Mouse (Mus musculus): ENCODE measurements around the gene Sarnp.
"Not testable (repeated sequence)": the region's sequence is repeated elsewhere in the genome, so short reads cannot be mapped to it uniquely, and the experiment has no call there.

Gene Sarnp

GRCm38 (mm10) chr10:128821358-128822056 is 4.4 kb downstream of the Sarnp start, which contains the start of gene Ormdl2:
Gene Ormdl2 (minus strand): TSS chr10:128821645.
- DNase-seq: peak; percentile 99

GRCm38 (mm10) chr10:128822135-128822534 is 5.0 kb downstream of the Sarnp start:
- DNase-seq: no peak

- DNase-seq: not testable (repeated sequence)
These were observed 6.0 kb downstream of the Sarnp start for GRCm38 (mm10) chr10:128823087-128823486.

GRCm38 (mm10) chr10:128823821-128824220 is 6.7 kb downstream of the Sarnp start:
- DNase-seq: no peak

GRCm38 (mm10) chr10:128837400-128837799 is 20.3 kb downstream of the Sarnp start:
- no peak for DNase-seq

GRCm38 (mm10) chr10:128839434-128839833 is 22.3 kb downstream of the Sarnp start:
- DNase-seq: no peak

GRCm38 (mm10) chr10:128840612-128841011 is 23.5 kb downstream of the Sarnp start:
- no peak for DNase-seq

- DNase-seq: no peak
These were observed 26.1 kb downstream of the Sarnp start for GRCm38 (mm10) chr10:128843260-128843659.

- DNase-seq: peak; percentile 43 to 61
These were observed 28.4 kb downstream of the Sarnp start for GRCm38 (mm10) chr10:128845516-128845915.

GRCm38 (mm10) chr10:128846664-128847063 is 29.5 kb downstream of the Sarnp start:
- DNase-seq: no peak

- no peak for DNase-seq
These were observed 31.3 kb downstream of the Sarnp start for GRCm38 (mm10) chr10:128848426-128848825.

GRCm38 (mm10) chr10:128850339-128850738 is 33.2 kb downstream of the Sarnp start:
- DNase-seq: no peak

GRCm38 (mm10) chr10:128861176-128861575 is 44.0 kb downstream of the Sarnp start:
- DNase-seq: no peak

GRCm38 (mm10) chr10:128866042-128866441 is 48.9 kb downstream of the Sarnp start:
- no peak for DNase-seq

- no peak for DNase-seq
These were observed 49.4 kb downstream of the Sarnp start for GRCm38 (mm10) chr10:128866518-128866917.

GRCm38 (mm10) chr10:128870341-128870740 is 53.2 kb downstream of the Sarnp start:
- no peak for DNase-seq

GRCm38 (mm10) chr10:128878291-128878690 is 61.2 kb downstream of the Sarnp start:
- DNase-seq: no peak

- DNase-seq: no peak
These were observed 61.7 kb downstream of the Sarnp start for GRCm38 (mm10) chr10:128878811-128879210.

- DNase-seq: no peak
These were observed 64.9 kb downstream of the Sarnp start for GRCm38 (mm10) chr10:128882067-128882466.

- peak; percentile 39 to 46 for DNase-seq
These were observed 72.1 kb downstream of the Sarnp start for GRCm38 (mm10) chr10:128888941-128889827.

- DNase-seq: no peak
These were observed 72.7 kb downstream of the Sarnp start for GRCm38 (mm10) chr10:128889846-128890245.

GRCm38 (mm10) chr10:128890383-128891295 is 73.5 kb downstream of the Sarnp start:
- peak; percentile 45 to 46 for DNase-seq

Measured in cerebellum, postnatal 10 days (tissue).